Mouse (Mus musculus): ENCODE measurements at regions not wholly inside any gene's neighbourhood (a gene's known extent, or its start where the extent isn't known, plus 50 kb on each side); places are given as distances from the start of the nearest gene placed in this dataset.

GRCm38 (mm10) chr17:79772219-79772618 is 57.4 kb upstream of the Cyp1b1 start:
- TF ChIP-seq CTCF (IDR thresholded peaks at IDR 0.05; ENCODE audit: low read depth, low read length) (no peak), POLR2A (IDR thresholded peaks at IDR 0.05; ENCODE audit: extremely low read depth, insufficient read depth, low read length) (no peak)
- Histone ChIP-seq H3K9ac (ENCODE audit: low read depth, low read length) (no peak overlapping the region), H3K4me1 (ENCODE audit: control insufficient read depth, insufficient read depth, low read length) (no peaks in the 10 kb centered on the region), H3K4me3 (ENCODE audit: insufficient read depth, low read depth, low read length) (no peak overlapping the region), H3K36me3 (ENCODE audit: control insufficient read depth, insufficient read depth, low read length) (no peaks in the 10 kb centered on the region), H3K27ac (replicated peaks; ENCODE audit: insufficient read depth, low read depth, low read length) (no peak overlapping the region), H3K27me3 (ENCODE audit: control insufficient read depth, insufficient read depth, low read length) (no peaks in the 10 kb centered on the region), H3K79me2 (ENCODE audit: control insufficient read depth, insufficient read depth, low read length) (no peaks in the 10 kb centered on the region)
- 79% methylated on average over 4 of the region's 4 CpGs for WGBS
- no peak for DNase-seq (ENCODE audit: extremely low read depth, low read depth, low spot score)

- Histone ChIP-seq H3K27ac (replicated peaks; ENCODE audit: insufficient read depth, low read depth, low read length) (no peak overlapping the region), H3K4me1 (ENCODE audit: control insufficient read depth, insufficient read depth, low read length) (no peaks in the 10 kb centered on the region), H3K9ac (ENCODE audit: low read depth, low read length) (no peak overlapping the region), H3K27me3 (ENCODE audit: control insufficient read depth, insufficient read depth, low read length) (no peaks in the 10 kb centered on the region), H3K36me3 (ENCODE audit: control insufficient read depth, insufficient read depth, low read length) (no peaks in the 10 kb centered on the region), H3K4me3 (ENCODE audit: insufficient read depth, low read depth, low read length) (no peak overlapping the region), H3K79me2 (ENCODE audit: control insufficient read depth, insufficient read depth, low read length) (no peaks in the 10 kb centered on the region)
- no peak for TF ChIP-seq CTCF (IDR thresholded peaks at IDR 0.05; ENCODE audit: low read depth, low read length)
- no peak for TF ChIP-seq POLR2A (IDR thresholded peaks at IDR 0.05; ENCODE audit: extremely low read depth, insufficient read depth, low read length)
- 69% methylated on average over 10 of the region's 10 CpGs for WGBS
- no peak for DNase-seq (ENCODE audit: extremely low read depth, low read depth, low spot score)
Measured at GRCm38 (mm10) chr17:79771727-79772126, 56.9 kb upstream of the Cyp1b1 start.

GRCm38 (mm10) chr17:79770911-79771310 is 56.0 kb upstream of the Cyp1b1 start:
- Histone ChIP-seq H3K79me2 (ENCODE audit: control insufficient read depth, insufficient read depth, low read length) (no peaks in the 10 kb centered on the region), H3K27me3 (ENCODE audit: control insufficient read depth, insufficient read depth, low read length) (no peaks in the 10 kb centered on the region), H3K4me1 (ENCODE audit: control insufficient read depth, insufficient read depth, low read length) (no peaks in the 10 kb centered on the region; the same call in 1 of the 2 replicates), H3K27ac (replicated peaks; ENCODE audit: insufficient read depth, low read depth, low read length) (no peak overlapping the region), H3K4me3 (ENCODE audit: insufficient read depth, low read depth, low read length) (no peak overlapping the region), H3K36me3 (ENCODE audit: control insufficient read depth, insufficient read depth, low read length) (no peaks in the 10 kb centered on the region), H3K9ac (ENCODE audit: low read depth, low read length) (no peak overlapping the region)
- TF ChIP-seq POLR2A (IDR thresholded peaks at IDR 0.05; ENCODE audit: extremely low read depth, insufficient read depth, low read length) (no peak), CTCF (IDR thresholded peaks at IDR 0.05; ENCODE audit: low read depth, low read length) (no peak)
- DNase-seq (ENCODE audit: extremely low read depth, low read depth, low spot score) = no peak
- 89% methylated on average over 7 of the region's 7 CpGs for WGBS

- no peak overlapping the region for H3K9ac ChIP-seq (ENCODE audit: low read depth, low read length)
- no peaks in the 10 kb centered on the region for H3K79me2 ChIP-seq (ENCODE audit: control insufficient read depth, insufficient read depth, low read length)
- peak; percentile 22 for DNase-seq (ENCODE audit: extremely low read depth, low read depth, low spot score)
- H3K27ac ChIP-seq (replicated peaks; ENCODE audit: insufficient read depth, low read depth, low read length) = no peak overlapping the region
- H3K4me1 ChIP-seq (ENCODE audit: control insufficient read depth, insufficient read depth, low read length) = no peaks in the 10 kb centered on the region; the same call in 1 of the 2 replicates
- H3K27me3 ChIP-seq (ENCODE audit: control insufficient read depth, insufficient read depth, low read length) = no peaks in the 10 kb centered on the region
- WGBS = 81% methylated on average over 6 of the region's 6 CpGs
- no peak for TF ChIP-seq CTCF (IDR thresholded peaks at IDR 0.05; ENCODE audit: low read depth, low read length)
- TF ChIP-seq POLR2A (IDR thresholded peaks at IDR 0.05; ENCODE audit: extremely low read depth, insufficient read depth, low read length) = no peak
- no peak overlapping the region for H3K4me3 ChIP-seq (ENCODE audit: insufficient read depth, low read depth, low read length)
- H3K36me3 ChIP-seq (ENCODE audit: control insufficient read depth, insufficient read depth, low read length) = no peaks in the 10 kb centered on the region
Measured at GRCm38 (mm10) chr17:79769824-79770223, 55.0 kb upstream of the Cyp1b1 start.

GRCm38 (mm10) chr17:79768080-79768479 is 53.2 kb upstream of the Cyp1b1 start:
- Histone ChIP-seq H3K36me3 (ENCODE audit: control insufficient read depth, insufficient read depth, low read length) (no peaks in the 10 kb centered on the region), H3K4me3 (ENCODE audit: insufficient read depth, low read depth, low read length) (no peak overlapping the region), H3K9ac (ENCODE audit: low read depth, low read length) (no peak overlapping the region), H3K27ac (replicated peaks; ENCODE audit: insufficient read depth, low read depth, low read length) (no peak overlapping the region), H3K79me2 (ENCODE audit: control insufficient read depth, insufficient read depth, low read length) (no peaks in the 10 kb centered on the region), H3K27me3 (ENCODE audit: control insufficient read depth, insufficient read depth, low read length) (no peaks in the 10 kb centered on the region), H3K4me1 (ENCODE audit: control insufficient read depth, insufficient read depth, low read length) (no peaks in the 10 kb centered on the region; the same call in 1 of the 2 replicates)
- 24% methylated on average over 2 of the region's 2 CpGs for WGBS
- TF ChIP-seq CTCF (IDR thresholded peaks at IDR 0.05; ENCODE audit: low read depth, low read length) (no peak), POLR2A (IDR thresholded peaks at IDR 0.05; ENCODE audit: extremely low read depth, insufficient read depth, low read length) (no peak)
- DNase-seq (ENCODE audit: extremely low read depth, low read depth, low spot score) = peak; percentile 34

GRCm38 (mm10) chr17:79765061-79765794 is 50.4 kb upstream of the Cyp1b1 start:
- no peaks in the 10 kb centered on the region for H3K79me2 ChIP-seq (ENCODE audit: control insufficient read depth, insufficient read depth, low read length)
- 89% methylated on average over 7 of the region's 7 CpGs for WGBS
- no peaks in the 10 kb centered on the region for H3K27me3 ChIP-seq (ENCODE audit: control insufficient read depth, insufficient read depth, low read length)
- no peak overlapping the region for H3K4me3 ChIP-seq (ENCODE audit: insufficient read depth, low read depth, low read length)
- H3K36me3 ChIP-seq (ENCODE audit: control insufficient read depth, insufficient read depth, low read length) = no peaks in the 10 kb centered on the region
- no peaks in the 10 kb centered on the region; the same call in 1 of the 2 replicates for H3K4me1 ChIP-seq (ENCODE audit: control insufficient read depth, insufficient read depth, low read length)
- H3K27ac ChIP-seq (replicated peaks; ENCODE audit: insufficient read depth, low read depth, low read length) = no peak overlapping the region
- no peak for TF ChIP-seq CTCF (IDR thresholded peaks at IDR 0.05; ENCODE audit: low read depth, low read length)
- TF ChIP-seq POLR2A (IDR thresholded peaks at IDR 0.05; ENCODE audit: extremely low read depth, insufficient read depth, low read length) = no peak
- no peak overlapping the region for H3K9ac ChIP-seq (ENCODE audit: low read depth, low read length)
- DNase-seq (ENCODE audit: extremely low read depth, low read depth, low spot score) = no peak
